Comparison of ENCODE assay signal across 9 mouse cellular contexts in genomic region chr13:46257847-46258246, GRCm38 (mm10). TPM values are rescaled to one million over a fixed set of nuclear protein-coding genes. Genes with fewer than 3 reads are reported as not detected.
DNase-seq lines count a peak whose midpoint lies in the region; ATAC-seq and TF ChIP-seq lines count a peak whose summit lies in the region.
"Had no signal": no experiment of that assay in that cellular context is flagged by ENCODE, and none has a peak within 500 bp of the region (broad histone marks: within the 10 kb centered on the region; RNA-seq: fewer than 3 reads in every experiment).

No protein-coding gene starts in this region.

- no peak overlapping the region for H3K4me2 ChIP-seq in forebrain, embryonic 13.5 days
- H3K4me2 ChIP-seq in hindbrain, embryonic 16.5 days (ENCODE audit: low read length) = no peak overlapping the region
- H3K4me2 ChIP-seq in midbrain, postnatal 0 days (ENCODE audit: low read depth, low read length, poor library complexity, severe bottlenecking) = no peak overlapping the region
- H3K4me2 ChIP-seq: embryonic facial prominence, embryonic 12.5 days had no signal

- no peaks in the 10 kb centered on the region for H3K9me3 ChIP-seq in forebrain, embryonic 13.5 days (replicated peaks)
- H3K9me3 ChIP-seq in hindbrain, embryonic 16.5 days (ENCODE audit: control insufficient read depth, low read length) = no peaks in the 10 kb centered on the region
- H3K9me3 ChIP-seq in midbrain, postnatal 0 days (ENCODE audit: low read length) = no peaks in the 10 kb centered on the region
- H3K9me3 ChIP-seq: embryonic facial prominence, embryonic 12.5 days had no signal

- peak; percentile 65 for DNase-seq in ovary, postnatal 36 days (ENCODE audit: low spot score)
- DNase-seq in ovary, postnatal 10 days (ENCODE audit: low spot score) = no peak
- peak; percentile 26 for DNase-seq in c-Kit-positive CD71-negative TER-119-negative erythroid progenitor cells, embryonic 14.5 days (ENCODE audit: low read depth)
- DNase-seq in left cerebral cortex, adult 8-10 months (ENCODE audit: low spot score in 2 of 2) = peak; percentile 55 to 59
- DNase-seq in midbrain, postnatal 0 days (ENCODE audit: low spot score) = peak; percentile 92
- peak; percentile 47 for DNase-seq in urinary bladder, adult 2 months (ENCODE audit: low spot score)

- no peak overlapping the region for H3K4me3 ChIP-seq in forebrain, embryonic 13.5 days
- H3K4me3 ChIP-seq in hindbrain, embryonic 16.5 days (ENCODE audit: low read length) = no peak overlapping the region
- H3K4me3 ChIP-seq in midbrain, postnatal 0 days (ENCODE audit: low read depth, low read length) = no peak overlapping the region
- H3K4me3 ChIP-seq: embryonic facial prominence, embryonic 12.5 days had no signal

- no peaks in the 10 kb centered on the region for H3K27me3 ChIP-seq in forebrain, embryonic 13.5 days
- no peaks in the 10 kb centered on the region for H3K27me3 ChIP-seq in hindbrain, embryonic 16.5 days (replicated peaks; ENCODE audit: control insufficient read depth, insufficient read depth, low read length)
- no peaks in the 10 kb centered on the region for H3K27me3 ChIP-seq in midbrain, postnatal 0 days (ENCODE audit: insufficient read depth, low read length)
- H3K27me3 ChIP-seq: embryonic facial prominence, embryonic 12.5 days had no signal

- ATAC-seq in forebrain, embryonic 13.5 days = 0 out of 2 replicates have a peak, but pooled peaks have one; percentile 36
- ATAC-seq in hindbrain, embryonic 16.5 days = peak; percentile 68; the same call in 1 of the 2 replicates
- 0 out of 2 replicates have a peak, but pooled peaks have one; percentile 34 for ATAC-seq in midbrain, postnatal 0 days (ENCODE audit: low FRiP score)

- H3K27ac ChIP-seq in forebrain, embryonic 13.5 days = no peak overlapping the region
- no peak overlapping the region for H3K27ac ChIP-seq in hindbrain, embryonic 16.5 days (ENCODE audit: low read depth, low read length)
- no peak overlapping the region for H3K27ac ChIP-seq in midbrain, postnatal 0 days (ENCODE audit: low read depth, low read length)
- H3K27ac ChIP-seq: embryonic facial prominence, embryonic 12.5 days had no signal

- TF ChIP-seq CTCF in midbrain, postnatal 0 days (IDR thresholded peaks at IDR 0.05) = peak; percentile 87

- 1% methylated on average over 4 of the region's 4 CpGs for WGBS in forebrain, embryonic 13.5 days
- WGBS in hindbrain, embryonic 16.5 days = 6% methylated on average over 4 of the region's 4 CpGs
- WGBS in midbrain, postnatal 0 days = 6% methylated on average over 4 of the region's 4 CpGs

- H3K36me3 ChIP-seq in forebrain, embryonic 13.5 days (ENCODE audit: poor library complexity, severe bottlenecking) = no peaks in the 10 kb centered on the region
- H3K36me3 ChIP-seq in hindbrain, embryonic 16.5 days (ENCODE audit: control insufficient read depth, insufficient read depth, low read length) = no peaks in the 10 kb centered on the region
- no peaks in the 10 kb centered on the region for H3K36me3 ChIP-seq in midbrain, postnatal 0 days (ENCODE audit: insufficient read depth, low read length)
- H3K36me3 ChIP-seq: embryonic facial prominence, embryonic 12.5 days had no signal

- no peak overlapping the region for H3K9ac ChIP-seq in forebrain, embryonic 13.5 days
- H3K9ac ChIP-seq in hindbrain, embryonic 16.5 days (ENCODE audit: low read depth, low read length) = no peak overlapping the region
- H3K9ac ChIP-seq in midbrain, postnatal 0 days (replicated peaks; ENCODE audit: low read length, poor library complexity, severe bottlenecking) = no peak overlapping the region
- H3K9ac ChIP-seq: embryonic facial prominence, embryonic 12.5 days had no signal

- no peaks in the 10 kb centered on the region for H3K4me1 ChIP-seq in forebrain, embryonic 13.5 days
- no peaks in the 10 kb centered on the region for H3K4me1 ChIP-seq in hindbrain, embryonic 16.5 days (ENCODE audit: control insufficient read depth, insufficient read depth, low read depth, low read length)
- H3K4me1 ChIP-seq in midbrain, postnatal 0 days (ENCODE audit: insufficient read depth, low read length) = no peaks in the 10 kb centered on the region

RNA-seq across cellular contexts. Expression of gene Stmnd1, which starts 15.7 kb away (rescaled TPM):
- not detected in 2 replicates for polyA plus RNA-seq in forebrain, embryonic 13.5 days (2015; fragmentation: Nextera tagmentation; extraction: Ambion mirVana)
- 0.11 and 0.23 TPM in 2 replicates for polyA plus RNA-seq in hindbrain, embryonic 16.5 days (2015; fragmentation: Nextera tagmentation; extraction: Ambion mirVana)
- not detected for total RNA-seq in left cerebral cortex, adult 8-10 months (2022)
- total RNA-seq in midbrain, postnatal 0 days (2014; rRNA removed) = 0.19 TPM in 1 of 2 replicates, not detected in the other
- not detected in 2 replicates for polyA plus RNA-seq in midbrain, postnatal 0 days (2015; fragmentation: Nextera tagmentation; extraction: Ambion mirVana)
- 0.83 and 1.0 TPM in 2 replicates for polyA plus RNA-seq in urinary bladder, adult 2 months (2012; rRNA removed)
